Mouse (Mus musculus) adrenal gland, adult 18-20 months (tissue): ENCODE results near the gene Il1r1. TPM values are rescaled to one million over a fixed set of nuclear protein-coding genes. Genes with fewer than 3 reads are reported as not detected.

Experiments
- DNase-seq, 2 experiments: peaks; one replicate each; pipeline ENCODE4 v3.0.0; 2021 to 2022; ENCODE audit warnings: low spot score in 2 of 2
- total RNA-seq, 2 experiments: library from RNA; stranded (reverse); gene quantifications; 1 replicate in 1 of 2; 2 replicates in 1 of 2; pipeline ENCODE4 v1.2.3; 2021

The Il1r1 gene
- total RNA-seq, 2 experiments from 2014 or later = 3.6 to 4.3 TPM

DNA sequence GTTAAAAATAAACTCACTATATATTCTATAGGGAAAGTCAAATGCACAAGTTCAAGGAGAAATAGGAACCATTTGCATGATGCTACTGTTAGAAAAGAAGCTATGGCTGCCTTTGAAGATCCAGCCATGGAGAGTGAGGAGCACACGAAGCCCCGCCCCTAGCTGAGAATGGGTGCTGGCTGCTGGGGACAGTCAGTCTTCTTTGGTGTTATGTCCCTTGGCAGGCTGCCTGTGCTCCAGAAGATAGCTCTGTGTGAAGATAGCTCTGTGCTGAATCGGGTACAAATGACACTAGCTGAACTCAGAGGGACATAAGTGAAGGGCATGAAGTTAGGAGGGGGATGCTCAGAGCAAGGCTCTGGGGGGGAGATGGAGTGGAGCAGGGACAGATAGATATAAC is 86.2 kb downstream of the Il1r1 start:
- DNase-seq = no peak

GRCm38 (mm10) chr1:40311625-40312024 is 86.7 kb downstream of the Il1r1 start:
- DNase-seq = no peak

DNA sequence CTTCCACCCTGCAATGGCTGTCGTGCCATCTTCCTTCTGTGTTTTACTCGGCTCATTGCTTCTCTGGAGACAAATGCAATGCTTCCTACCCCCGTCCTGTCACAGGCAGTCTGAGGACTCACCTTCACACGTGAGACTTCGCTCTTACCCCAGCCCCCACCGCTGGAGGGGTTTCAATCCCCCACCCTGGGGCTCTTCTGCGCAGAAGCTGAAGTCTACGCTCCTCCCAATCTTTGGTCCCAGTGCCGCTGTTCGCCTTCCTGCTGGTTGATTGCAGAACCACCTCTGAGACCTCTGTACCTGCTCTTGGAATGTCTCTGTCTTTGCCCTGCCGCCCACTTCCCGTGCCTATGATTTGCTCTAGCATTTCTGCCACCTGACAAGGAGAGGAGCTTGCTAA is 89.1 kb downstream of the Il1r1 start:
- DNase-seq = no peak

DNA sequence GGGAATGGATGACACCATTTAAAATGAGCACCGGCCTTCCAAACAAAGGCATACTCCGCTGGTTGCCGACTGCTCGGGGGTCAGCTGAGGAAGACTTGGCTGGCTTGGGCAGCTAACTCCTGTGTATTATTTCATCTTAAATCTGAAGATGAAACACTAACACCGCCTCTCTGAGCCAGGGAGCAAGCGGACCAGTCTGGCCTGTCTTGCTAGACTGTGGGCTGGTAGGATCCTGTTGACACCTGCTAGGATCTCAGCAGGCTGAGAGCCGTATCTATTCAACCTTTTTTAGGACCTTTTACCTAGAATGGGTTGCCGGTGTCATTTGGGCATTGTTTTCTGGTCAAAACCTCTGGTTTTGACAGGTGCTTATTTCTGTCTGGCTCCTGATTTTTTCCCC is 92.8 kb downstream of the Il1r1 start:
- DNase-seq = no peak

DNA sequence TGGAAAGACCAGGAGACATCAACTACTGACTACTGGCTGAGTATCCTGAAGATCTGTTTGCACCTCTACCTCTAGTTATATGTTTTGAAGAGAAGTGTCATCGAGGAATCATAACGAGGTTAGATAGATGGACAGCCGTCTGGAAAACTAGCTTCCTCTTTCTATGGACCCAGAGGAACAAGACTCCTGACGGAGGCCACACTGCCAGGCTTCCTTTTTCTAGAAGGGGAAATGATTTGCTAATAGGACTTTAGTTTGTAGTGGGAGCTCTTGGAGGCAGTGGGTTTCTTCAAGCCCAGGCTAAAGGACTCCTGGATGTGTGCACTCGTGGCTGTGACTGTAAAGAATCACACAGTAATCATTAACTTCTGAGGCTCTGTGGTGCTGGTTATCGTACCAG is 96.9 kb downstream of the Il1r1 start:
- no peak for DNase-seq

GRCm38 (mm10) chr1:40322543-40322942 is 97.7 kb downstream of the Il1r1 start:
- DNase-seq = no peak

DNA sequence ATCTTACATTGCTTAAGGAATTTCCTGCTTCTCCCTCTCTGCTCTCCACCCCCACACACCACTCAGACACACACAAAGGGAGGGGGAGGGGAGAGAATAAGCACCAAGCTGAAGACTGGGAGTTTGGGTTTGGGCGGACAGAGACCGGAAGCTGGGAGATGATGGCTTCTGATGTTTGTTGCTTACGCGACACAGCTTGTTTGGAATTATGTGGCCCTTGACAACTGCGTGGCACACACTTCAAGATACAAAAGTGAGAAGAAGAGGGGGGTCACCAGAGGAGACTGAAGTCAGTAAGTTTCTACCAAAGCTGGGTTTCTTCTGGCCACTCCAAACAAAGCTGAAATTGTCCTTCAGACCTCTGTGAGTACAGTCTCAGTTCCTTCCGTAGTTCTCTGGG is 99.6 kb downstream of the Il1r1 start, which contains the start of gene Il1rl2:
Il1rl2 (plus strand) TSS at position 154 of the 400 bp plus-strand sequence.
- DNase-seq = no peak

DNA sequence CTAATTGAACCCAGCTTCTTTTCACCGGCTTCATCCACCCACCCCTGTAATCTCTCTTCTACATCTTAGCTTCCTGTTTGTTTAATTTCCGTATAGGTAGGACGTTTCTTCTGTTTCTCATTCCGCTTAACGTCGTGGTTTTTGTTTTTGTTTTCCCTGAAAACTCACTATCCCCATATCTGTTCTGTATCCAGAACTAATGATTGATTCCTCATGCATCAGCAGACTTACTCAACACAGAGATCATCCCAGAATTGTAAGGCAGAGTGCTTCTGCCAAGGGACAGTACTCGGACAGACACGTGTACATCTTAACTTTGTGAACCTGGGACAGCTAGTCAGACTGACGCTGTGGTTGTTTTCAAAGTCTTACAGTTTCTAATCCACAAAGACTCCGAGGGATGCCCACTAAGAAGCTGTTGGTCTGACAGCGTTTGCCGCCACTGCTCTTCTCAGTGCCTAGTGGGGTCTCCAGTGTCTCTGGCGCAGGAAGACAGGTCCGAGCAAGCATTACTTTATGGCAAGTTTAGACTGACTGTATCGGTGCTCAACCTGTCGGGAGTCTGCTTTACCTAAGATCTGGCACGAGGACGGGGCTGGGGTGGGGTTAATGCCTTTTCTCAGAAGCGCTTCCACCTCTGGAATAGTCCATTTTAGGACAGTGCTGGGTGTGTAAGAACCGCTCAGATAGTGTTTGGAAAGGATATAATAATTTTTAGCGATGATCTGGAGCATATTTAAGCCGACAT is 100.2 kb downstream of the Il1r1 start:
- no peak for DNase-seq

DNA sequence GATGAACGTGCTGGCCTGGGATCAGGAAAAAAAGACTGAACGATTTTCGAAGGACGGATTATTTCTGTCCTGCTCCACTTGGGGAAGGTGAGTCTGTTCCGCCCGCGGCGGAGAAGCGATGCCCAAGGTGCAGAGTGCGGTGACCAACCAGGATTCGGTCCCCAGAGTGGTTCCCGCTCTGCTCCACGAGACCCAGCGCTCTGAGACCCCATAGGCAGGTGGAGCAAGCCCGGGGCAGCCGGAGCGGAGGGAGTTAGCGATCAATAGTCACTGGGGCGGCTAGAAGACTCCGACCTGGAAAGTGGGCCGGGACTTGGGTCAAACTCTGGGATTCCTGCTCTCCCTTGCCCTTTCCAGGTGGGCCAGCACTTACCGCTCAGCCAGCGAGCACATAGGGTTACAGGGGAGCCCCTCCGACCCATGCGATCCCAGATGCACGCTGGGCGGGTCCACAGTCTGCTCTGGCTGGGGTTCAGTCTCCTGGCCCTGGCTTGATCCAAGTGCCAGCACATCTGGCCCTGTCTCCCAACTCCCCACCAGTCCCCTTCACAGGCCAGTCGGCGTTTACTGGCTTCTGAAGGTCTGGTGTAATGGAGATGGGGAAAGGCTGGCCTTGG is 100.9 kb downstream of the Il1r1 start:
- DNase-seq = no peak

GRCm38 (mm10) chr1:40327604-40328003 is 102.7 kb downstream of the Il1r1 start:
- no peak for DNase-seq

DNA sequence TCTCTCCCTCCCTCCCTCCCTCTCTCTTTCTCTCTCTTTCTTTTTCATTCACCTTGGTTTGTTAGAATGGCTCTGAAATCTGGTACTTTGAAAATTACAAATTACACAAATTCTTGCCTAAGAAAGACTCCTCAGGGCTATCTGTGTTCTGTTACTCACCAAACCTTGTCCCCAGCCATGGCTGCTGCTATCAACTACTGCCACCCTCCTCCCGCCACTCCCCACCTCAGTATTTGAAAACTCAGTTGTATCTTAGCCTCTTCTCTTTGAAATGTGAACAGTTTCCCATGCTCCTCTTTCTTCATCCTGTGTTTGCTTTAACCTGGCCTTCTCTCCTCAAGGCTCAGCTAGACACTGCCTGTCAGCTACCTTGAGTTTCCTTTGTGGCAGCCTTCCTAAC is 104.6 kb downstream of the Il1r1 start:
- DNase-seq = no peak

- DNase-seq = no peak
These were observed 105.3 kb downstream of the Il1r1 start for GRCm38 (mm10) chr1:40330181-40330580.

DNA sequence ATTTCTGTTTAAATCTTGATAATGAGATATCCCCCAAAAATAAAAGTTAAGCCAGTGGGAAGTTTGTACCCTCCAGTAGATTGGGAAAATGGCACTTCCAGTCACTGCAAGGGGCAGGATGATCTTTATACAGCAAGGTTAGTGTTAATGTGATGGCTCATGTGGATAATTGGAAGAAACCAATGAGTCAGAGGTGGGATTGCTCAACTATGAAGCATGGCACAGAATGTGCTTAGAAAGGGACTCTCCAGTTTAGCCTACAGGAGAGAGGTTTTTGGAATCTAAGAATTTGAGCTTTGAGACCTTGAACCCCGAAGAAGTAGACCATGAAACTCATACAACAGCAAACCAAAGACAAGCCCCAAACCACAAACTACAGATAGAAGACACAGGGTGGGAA is 114.5 kb downstream of the Il1r1 start:
- DNase-seq = no peak

- DNase-seq = no peak
These were observed 115.2 kb downstream of the Il1r1 start for GRCm38 (mm10) chr1:40340102-40340501.

DNA sequence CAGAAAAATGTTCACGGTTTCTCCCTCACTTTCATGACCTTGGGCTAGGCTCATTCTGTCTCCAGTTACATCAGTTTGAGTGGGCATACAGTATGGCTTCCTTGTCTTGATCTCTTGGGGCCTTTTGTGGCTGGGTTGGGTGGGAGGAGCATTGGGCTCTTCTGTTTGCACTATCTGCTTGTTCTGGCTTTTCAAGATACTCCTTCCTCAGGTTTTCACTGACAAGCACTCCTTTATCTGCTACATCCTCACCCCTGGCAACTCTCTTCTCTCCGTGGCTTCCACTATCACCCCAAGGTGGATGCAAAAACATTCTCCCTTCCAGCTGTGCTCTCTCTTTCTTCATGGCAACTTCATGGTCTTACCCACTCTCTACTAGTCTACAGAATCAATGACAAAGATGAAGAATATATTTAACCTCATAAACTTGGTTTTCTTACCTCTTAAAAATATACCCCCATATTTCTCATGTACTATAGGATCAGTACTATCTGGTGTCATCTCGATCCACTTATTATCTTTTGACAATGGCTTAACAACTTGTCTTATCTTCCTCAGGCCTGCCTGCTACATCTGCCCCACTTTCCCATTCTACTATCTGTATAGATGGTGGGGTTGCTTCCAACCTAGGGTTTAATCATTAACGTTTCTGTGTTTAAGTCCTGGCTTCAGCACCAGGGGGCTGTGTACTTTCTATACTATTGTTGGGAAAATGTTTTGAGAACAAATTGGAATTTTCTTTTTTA is 127.5 kb downstream of the Il1r1 start:
- DNase-seq = no peak

DNA sequence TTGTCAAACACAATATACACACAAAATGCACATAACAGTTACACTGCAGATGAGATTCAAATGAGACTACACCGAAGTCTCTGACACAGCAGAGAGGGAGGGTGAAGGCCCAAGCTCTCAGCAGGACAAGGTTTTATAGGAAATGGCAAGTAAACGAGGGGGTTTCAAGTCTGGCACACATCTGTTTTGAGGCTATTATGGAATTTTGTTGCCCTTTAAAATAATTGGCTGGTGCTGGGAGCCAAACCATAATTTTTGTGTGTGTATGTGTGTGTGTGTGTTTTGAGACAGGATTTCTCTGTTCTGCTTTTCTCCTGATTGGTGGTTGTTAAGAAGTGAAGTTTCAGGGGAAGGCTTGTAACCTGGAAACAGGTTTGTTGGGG is 128.0 kb downstream of the Il1r1 start:
- no peak for DNase-seq

GRCm38 (mm10) chr1:40354665-40355064 is 129.8 kb downstream of the Il1r1 start:
- DNase-seq = no peak

DNA sequence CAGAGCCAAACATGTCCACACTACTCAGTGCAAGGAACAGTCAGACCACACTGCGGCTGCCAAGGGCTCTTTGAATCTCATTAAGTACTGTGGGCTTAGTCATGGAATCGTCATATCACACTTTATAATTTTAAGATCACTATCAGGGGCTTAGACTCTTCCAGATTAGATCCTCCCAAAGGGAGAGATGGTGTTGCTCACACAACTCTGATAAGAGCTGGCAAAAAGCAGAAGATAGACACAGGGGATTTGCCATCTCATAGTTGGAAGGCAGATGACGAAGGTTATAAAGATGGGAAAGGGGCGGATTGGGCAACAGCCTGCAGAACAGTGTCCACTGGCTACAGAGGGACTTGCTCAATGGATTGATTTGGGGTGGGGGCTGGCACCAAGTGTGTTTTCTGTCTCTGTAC is 130.6 kb downstream of the Il1r1 start:
- no peak for DNase-seq

- DNase-seq = no peak
These were observed 131.1 kb downstream of the Il1r1 start for GRCm38 (mm10) chr1:40355904-40356521.

DNA sequence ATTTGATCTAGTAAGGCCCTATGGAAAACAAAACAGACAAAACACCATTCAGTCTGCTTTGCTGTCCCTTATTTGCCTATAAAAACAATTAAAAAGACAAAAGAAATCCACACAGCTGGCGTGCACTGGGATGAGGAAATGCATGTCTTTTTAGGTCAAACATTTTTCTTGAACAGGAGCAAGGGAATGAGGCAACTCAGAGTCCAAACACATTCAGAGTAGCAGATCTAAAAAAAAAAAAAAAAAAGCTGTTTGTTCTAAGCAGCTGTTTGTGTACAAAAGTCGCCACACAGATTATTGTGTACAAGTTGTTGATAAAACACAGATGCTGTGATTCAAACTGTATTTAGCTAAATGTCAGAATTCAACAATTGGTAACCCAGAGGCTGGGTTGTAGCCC is 133.0 kb downstream of the Il1r1 start:
- DNase-seq = no peak

DNA sequence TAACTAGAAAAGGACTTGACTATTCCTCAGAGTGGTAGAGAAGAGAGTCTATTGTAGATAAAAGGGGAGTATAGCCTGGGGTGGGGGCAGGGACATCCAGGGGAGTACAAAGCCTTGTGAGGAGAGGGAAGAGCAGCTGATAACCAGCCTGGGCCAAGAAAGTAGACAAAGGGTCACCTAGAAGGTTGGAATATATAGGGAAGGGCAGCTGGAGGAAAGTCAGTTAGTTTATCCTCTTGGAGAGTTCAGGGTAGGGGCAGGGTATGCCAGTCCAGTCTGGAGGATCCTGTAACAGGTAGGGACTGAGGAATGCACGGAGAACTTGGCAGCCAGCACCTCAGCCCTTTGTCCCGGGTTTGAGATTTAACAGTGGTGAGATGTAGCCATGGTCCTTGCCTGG is 133.5 kb downstream of the Il1r1 start:
- no peak for DNase-seq

- DNase-seq = no peak
These were observed 133.9 kb downstream of the Il1r1 start for GRCm38 (mm10) chr1:40358771-40359181.
